Mouse (Mus musculus) spleen, postnatal 10 days (tissue): Measurements from ENCODE around the gene Gm5089.

ENCODE experiments used
- DNase-seq, 2 experiments: peaks; one replicate each; pipeline ENCODE4 v3.0.0; 2021 to 2022; ENCODE audit warnings: low spot score in 2 of 2

Gene Gm5089

DNA sequence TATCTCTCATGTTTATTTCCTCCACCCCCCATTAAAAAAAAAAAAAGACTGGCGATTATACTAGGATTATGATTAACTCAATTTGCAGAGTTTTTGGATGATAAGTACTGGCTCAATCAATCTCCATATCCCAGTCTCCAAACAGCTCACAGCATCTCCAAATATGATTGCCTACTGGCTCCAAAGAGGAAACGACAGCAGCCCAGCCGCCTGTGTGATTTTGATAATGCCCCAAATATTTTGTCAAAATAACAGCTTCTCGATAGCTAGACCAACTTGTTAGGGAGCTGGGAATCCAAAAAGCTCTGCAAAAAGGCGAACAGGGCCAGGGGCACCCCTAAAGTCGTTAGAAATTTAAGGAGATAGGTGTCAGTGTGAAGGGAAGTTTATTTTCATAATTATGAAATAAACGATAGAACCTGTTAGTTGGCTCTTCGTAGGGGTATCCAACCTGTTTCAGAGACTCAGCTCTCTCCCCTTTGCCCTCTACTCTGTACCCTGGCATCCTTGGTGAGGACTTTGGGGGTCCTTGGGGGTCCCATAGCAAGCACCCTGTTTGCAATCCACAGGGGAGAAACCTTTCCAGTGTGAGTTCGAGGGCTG is 27.2 kb upstream of the Gm5089 start:
- DNase-seq = no peak

DNA sequence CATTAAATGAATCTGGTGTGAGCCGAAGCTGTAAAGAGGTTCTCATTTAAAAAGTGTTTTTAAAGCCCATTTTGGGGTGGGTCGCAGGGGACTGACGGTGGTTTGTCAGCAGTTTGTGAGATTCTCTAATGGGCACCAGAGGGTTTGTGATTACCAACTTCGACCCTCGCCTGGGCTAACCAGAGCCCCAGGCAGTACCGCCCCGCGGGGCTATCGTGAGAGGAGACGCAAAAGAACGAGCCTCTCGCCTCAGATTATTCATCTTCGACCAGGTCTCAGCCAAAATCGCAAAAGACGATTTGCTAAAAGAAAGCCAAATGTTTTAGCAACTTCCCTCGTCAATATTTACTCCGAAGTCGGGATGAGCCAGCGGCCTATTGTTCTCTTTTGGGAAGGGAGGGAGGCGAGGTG is 26.4 kb upstream of the Gm5089 start:
- no peak for DNase-seq

DNA sequence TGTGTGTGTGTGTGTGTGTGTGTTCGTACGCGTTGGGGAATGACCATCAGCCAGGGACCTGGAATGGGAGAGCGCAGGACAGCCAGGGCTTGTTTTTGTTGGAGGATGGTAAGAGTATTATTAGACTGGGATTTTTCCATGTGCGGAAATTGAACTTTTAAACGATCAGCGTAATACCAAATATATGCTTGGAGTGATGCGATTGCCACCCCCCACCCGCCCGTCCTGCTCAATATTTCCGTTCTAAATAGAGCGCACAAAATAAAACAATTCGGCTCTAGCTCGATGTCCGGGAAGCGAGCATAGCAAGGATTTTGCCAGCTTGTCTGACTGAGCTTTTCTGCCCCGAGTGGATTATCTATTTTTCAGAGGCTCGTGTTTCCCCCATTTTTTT is 25.9 kb upstream of the Gm5089 start:
- no peak for DNase-seq

DNA sequence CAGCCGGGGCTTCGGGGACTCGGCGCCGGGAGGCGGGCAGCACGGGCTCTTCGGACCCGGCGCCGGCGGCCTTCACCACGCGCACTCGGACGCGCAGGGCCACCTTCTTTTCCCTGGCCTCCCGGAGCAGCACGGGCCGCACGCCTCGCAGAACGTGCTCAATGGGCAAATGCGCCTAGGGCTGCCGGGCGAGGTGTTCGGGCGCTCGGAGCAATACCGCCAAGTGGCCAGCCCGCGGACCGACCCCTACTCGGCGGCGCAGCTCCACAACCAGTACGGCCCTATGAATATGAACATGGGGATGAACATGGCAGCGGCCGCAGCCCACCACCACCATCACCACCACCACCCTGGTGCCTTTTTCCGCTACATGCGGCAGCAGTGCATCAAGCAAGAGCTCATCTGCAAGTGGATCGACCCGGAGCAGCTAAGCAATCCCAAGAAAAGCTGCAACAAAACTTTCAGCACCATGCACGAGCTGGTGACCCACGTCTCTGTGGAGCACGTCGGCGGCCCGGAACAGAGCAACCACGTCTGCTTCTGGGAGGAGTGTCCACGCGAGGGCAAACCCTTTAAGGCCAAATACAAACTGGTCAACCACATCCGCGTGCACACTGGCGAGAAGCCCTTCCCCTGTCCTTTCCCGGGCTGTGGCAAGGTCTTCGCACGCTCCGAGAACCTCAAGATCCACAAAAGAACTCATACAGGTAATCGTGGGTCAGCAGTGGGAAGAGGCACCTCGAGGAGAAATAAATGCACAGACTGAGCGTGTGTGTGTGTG is 25.3 kb upstream of the Gm5089 start:
- no peak for DNase-seq

DNA sequence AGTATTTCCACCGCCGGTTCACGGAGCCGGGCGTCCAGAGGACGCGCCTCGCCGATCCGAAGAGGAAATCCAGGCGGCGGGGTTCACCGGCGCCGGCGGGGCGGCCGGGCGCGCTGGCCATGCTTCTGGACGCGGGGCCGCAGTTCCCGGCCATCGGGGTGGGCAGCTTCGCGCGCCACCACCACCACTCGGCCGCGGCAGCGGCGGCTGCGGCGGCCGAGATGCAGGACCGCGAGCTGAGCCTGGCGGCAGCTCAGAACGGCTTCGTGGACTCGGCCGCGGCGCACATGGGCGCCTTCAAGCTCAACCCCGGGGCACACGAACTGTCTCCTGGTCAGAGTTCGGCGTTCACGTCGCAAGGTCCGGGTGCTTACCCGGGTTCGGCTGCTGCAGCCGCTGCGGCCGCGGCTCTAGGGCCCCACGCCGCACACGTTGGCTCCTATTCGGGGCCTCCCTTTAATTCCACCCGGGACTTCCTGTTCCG is 24.7 kb upstream of the Gm5089 start:
- DNase-seq = no peak

GRCm38 (mm10) chr14:122474891-122475556 is 24.1 kb upstream of the Gm5089 start, which contains the start of gene Zic2:
Gene Zic2, plus strand, starts transcription at chr14:122475435.
- DNase-seq = no peak

GRCm38 (mm10) chr14:122474041-122474890 is 23.4 kb upstream of the Gm5089 start:
- DNase-seq = no peak

DNA sequence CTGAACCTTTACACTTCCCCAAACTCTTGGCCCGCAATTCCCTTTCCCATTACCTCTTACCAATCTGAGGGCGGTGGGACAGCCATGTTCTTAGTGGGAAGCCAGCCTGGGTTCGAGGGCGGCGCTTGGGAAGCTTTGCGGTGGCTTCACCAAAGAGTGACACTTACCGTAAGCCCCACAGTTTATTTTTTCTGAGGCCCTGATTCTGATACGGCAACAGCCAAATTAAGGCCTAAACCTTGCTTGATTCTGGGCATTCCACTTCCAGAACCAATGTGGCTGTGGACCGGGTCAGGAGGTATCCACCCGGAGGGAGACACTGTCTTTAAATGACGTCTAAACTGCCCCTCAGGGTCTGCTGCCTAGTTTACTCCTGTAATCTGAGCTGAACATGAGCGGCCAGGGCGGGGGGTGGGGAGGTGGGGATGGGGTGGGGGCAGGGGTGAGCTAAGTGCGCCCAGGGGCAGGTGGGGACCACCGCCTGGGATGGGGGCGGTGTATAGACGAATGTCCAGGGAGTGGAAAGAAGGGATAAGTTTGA is 22.4 kb upstream of the Gm5089 start:
- no peak for DNase-seq

- no peak for DNase-seq
These were observed 21.7 kb upstream of the Gm5089 start for GRCm38 (mm10) chr14:122472647-122473046.

- DNase-seq = no peak
These were observed 21.2 kb upstream of the Gm5089 start for GRCm38 (mm10) chr14:122472161-122472560.

GRCm38 (mm10) chr14:122471449-122472085 is 20.7 kb upstream of the Gm5089 start:
- DNase-seq = no peak

DNA sequence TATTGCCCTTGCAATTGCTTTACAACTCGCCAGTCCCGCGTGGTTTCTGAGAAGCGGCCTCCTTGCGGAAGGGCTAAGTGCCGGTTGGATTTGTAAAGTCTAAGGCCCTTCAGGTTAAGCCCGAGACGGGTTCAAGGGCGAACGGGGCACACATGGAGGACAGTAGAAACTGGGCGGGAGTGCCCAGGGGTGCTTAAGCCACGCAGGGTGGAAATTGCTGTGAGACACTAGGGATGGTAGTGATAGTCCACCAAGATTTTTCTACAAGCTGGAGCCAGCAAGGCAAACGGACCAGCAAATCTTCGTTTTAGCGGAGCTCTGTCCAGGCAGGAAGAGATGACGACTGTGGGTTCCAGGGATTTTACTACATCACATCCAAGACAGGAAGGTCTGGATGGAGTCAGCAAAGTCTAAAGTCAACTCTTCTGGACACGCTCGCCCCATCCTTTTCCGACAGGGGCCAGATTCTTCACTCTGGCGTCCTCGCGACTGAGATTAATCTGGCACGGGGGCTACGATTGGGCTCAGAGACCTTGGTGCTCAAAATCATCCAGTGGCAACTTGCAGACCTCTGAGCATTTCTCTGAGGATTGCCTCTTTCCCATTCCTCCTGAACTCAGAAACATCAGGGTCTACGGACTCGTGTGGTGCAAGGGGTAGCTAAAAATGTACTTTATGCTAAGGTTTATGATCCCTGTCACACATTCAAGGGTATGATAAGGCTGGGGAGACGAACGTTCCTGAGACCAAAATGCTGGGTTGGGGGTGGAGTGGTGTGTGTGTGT is 18.2 kb upstream of the Gm5089 start:
- DNase-seq = no peak

GRCm38 (mm10) chr14:122467926-122468841 is 17.3 kb upstream of the Gm5089 start:
- no peak for DNase-seq

GRCm38 (mm10) chr14:122466756-122467362 is 15.9 kb upstream of the Gm5089 start:
- no peak for DNase-seq

GRCm38 (mm10) chr14:122465931-122466490 is 15.1 kb upstream of the Gm5089 start:
- DNase-seq = no peak

- DNase-seq = no peak
These were observed 14.1 kb upstream of the Gm5089 start, which contains the start of gene Zic5 for GRCm38 (mm10) chr14:122464763-122465741. Gene Zic5, minus strand, starts transcription at chr14:122465677.

- DNase-seq = no peak
These were observed 13.4 kb upstream of the Gm5089 start for GRCm38 (mm10) chr14:122464351-122464762.
